Mouse (Mus musculus) limb, embryonic 12.5 days (tissue): ENCODE measurements at regions not wholly inside any gene's neighbourhood (a gene's known extent, or its start where the extent isn't known, plus 50 kb on each side); places are given as distances from the start of the nearest gene placed in this dataset.

Experiments
- ATAC-seq: fragments of 200-750 bp; cut with Nextera tagmentation; 2 replicates; pipeline ENCODE4 v1.8.0; 2017; ENCODE audit warnings: low read depth, moderate TSS enrichment; ENCODE audit not compliant: insufficient number of reproducible peaks, insufficient read depth, low FRiP score, low TSS enrichment
- H3K27ac ChIP-seq: fragments of 300-500 bp; sonication (generic); 2 replicates; pipeline ENCODE4 v1.5.1; 2016; ENCODE audit warnings: mild to moderate bottlenecking, moderate library complexity
- H3K27me3 ChIP-seq: fragments of 300-500 bp; sonication (generic); 2 replicates; pipeline ENCODE4 v1.6.1; 2016; ENCODE audit warnings: mild to moderate bottlenecking, moderate library complexity
- H3K36me3 ChIP-seq: fragments of 300-500 bp; sonication (generic); 2 replicates; pipeline ENCODE4 v1.6.1; 2016; ENCODE audit warnings: mild to moderate bottlenecking, moderate library complexity
- H3K4me1 ChIP-seq: fragments of 300-500 bp; sonication (generic); replicated peaks from 2 replicates; pipeline ENCODE4 v1.6.1; 2016
- H3K4me2 ChIP-seq: fragments of 300-500 bp; sonication (generic); 2 replicates; pipeline ENCODE4 v1.6.1; 2016; ENCODE audit warnings: mild to moderate bottlenecking, moderate library complexity
- H3K4me3 ChIP-seq: fragments of 300-500 bp; sonication (generic); replicated peaks from 2 replicates; pipeline ENCODE4 v1.5.1; 2016; ENCODE audit warnings: mild to moderate bottlenecking
- H3K9ac ChIP-seq: fragments of 300-500 bp; sonication (generic); replicated peaks from 2 replicates; pipeline ENCODE4 v1.6.1; 2016; ENCODE audit warnings: mild to moderate bottlenecking, moderate library complexity
- H3K9me3 ChIP-seq: fragments of 300-500 bp; sonication (generic); 2 replicates; pipeline ENCODE4 v1.6.1; 2016; ENCODE audit warnings: mild to moderate bottlenecking, moderate library complexity
- WGBS: fragments of 180-500 bp; shearing (Covaris S2); methylation state at CpG from one replicate; pipeline ENCODE4 v1.1.7; 2016; 5-methylcytosine and 5-hydroxymethylcytosine counted together

- Histone ChIP-seq H3K9ac (no peak overlapping the region), H3K36me3 (no peaks in the 10 kb centered on the region), H3K27ac (no peak overlapping the region), H3K4me3 (no peak overlapping the region), H3K9me3 (no peaks in the 10 kb centered on the region), H3K4me2 (no peak overlapping the region), H3K27me3 (no peaks in the 10 kb centered on the region), H3K4me1 (peaks cover 8% of the 10 kb centered on the region)
- WGBS = 92% methylated on average over 7 of the region's 7 CpGs
- no peak for ATAC-seq
These were observed 58.8 kb upstream of the Fut8 start for GRCm38 (mm10) chr12:77179138-77179537.

GRCm38 (mm10) chr12:77177811-77178578 lies 59.9 kb upstream of the Fut8 start:
- no peaks in the 10 kb centered on the region for H3K9me3 ChIP-seq
- H3K4me2 ChIP-seq = peak overlapping the region; percentile 17; the same call in 1 of the 2 replicates
- ATAC-seq = no peak
- peak overlapping the region; percentile 57; the same call in 1 of the 2 replicates for H3K27ac ChIP-seq
- peaks cover 8% of the 10 kb centered on the region for H3K4me1 ChIP-seq
- H3K36me3 ChIP-seq = no peaks in the 10 kb centered on the region
- H3K27me3 ChIP-seq = no peaks in the 10 kb centered on the region
- no peak overlapping the region for H3K4me3 ChIP-seq
- H3K9ac ChIP-seq = no peak overlapping the region
- WGBS = 22% methylated on average over 15 of the region's 15 CpGs

- H3K36me3 ChIP-seq = no peaks in the 10 kb centered on the region
- H3K4me2 ChIP-seq = no peak overlapping the region
- no peaks in the 10 kb centered on the region for H3K27me3 ChIP-seq
- H3K27ac ChIP-seq = no peak overlapping the region
- no peaks in the 10 kb centered on the region for H3K9me3 ChIP-seq
- H3K4me3 ChIP-seq = no peak overlapping the region
- 41% methylated on average over 3 of the region's 3 CpGs for WGBS
- no peak overlapping the region for H3K9ac ChIP-seq
- H3K4me1 ChIP-seq = peaks cover 8% of the 10 kb centered on the region
- ATAC-seq = no peak
These were observed 60.6 kb upstream of the Fut8 start for GRCm38 (mm10) chr12:77177303-77177702.

- no peak for ATAC-seq
- no peak overlapping the region for H3K9ac ChIP-seq
- no peak overlapping the region for H3K27ac ChIP-seq
- no peak overlapping the region for H3K4me3 ChIP-seq
- no peaks in the 10 kb centered on the region for H3K9me3 ChIP-seq
- no peak overlapping the region for H3K4me2 ChIP-seq
- peaks cover 8% of the 10 kb centered on the region for H3K4me1 ChIP-seq
- H3K27me3 ChIP-seq = no peaks in the 10 kb centered on the region
- H3K36me3 ChIP-seq = no peaks in the 10 kb centered on the region
These were observed 63.9 kb upstream of the Fut8 start for GRCm38 (mm10) chr12:77174032-77174431.

GRCm38 (mm10) chr12:77172540-77172939 lies 65.4 kb upstream of the Fut8 start:
- Histone ChIP-seq H3K36me3 (no peaks in the 10 kb centered on the region), H3K27ac (no peak overlapping the region), H3K9me3 (no peaks in the 10 kb centered on the region), H3K4me3 (no peak overlapping the region), H3K4me1 (no peaks in the 10 kb centered on the region; the same call in 1 of the 2 replicates), H3K27me3 (no peaks in the 10 kb centered on the region), H3K9ac (no peak overlapping the region), H3K4me2 (no peak overlapping the region)
- no peak for ATAC-seq
- WGBS = 90% methylated on average over 2 of the region's 2 CpGs

- 87% methylated on average over 5 of the region's 5 CpGs for WGBS
These were observed 67.7 kb upstream of the Fut8 start for GRCm38 (mm10) chr12:77170257-77170656.

GRCm38 (mm10) chr12:77168367-77168766 lies 69.6 kb upstream of the Fut8 start:
- 82% methylated on average over 1 of the region's 1 CpGs for WGBS
- H3K27me3 ChIP-seq = no peaks in the 10 kb centered on the region
- no peak overlapping the region for H3K27ac ChIP-seq
- no peak for ATAC-seq
- H3K4me1 ChIP-seq = no peaks in the 10 kb centered on the region
- H3K9me3 ChIP-seq = no peaks in the 10 kb centered on the region
- H3K4me2 ChIP-seq = no peak overlapping the region
- no peak overlapping the region for H3K9ac ChIP-seq
- no peak overlapping the region for H3K4me3 ChIP-seq
- no peaks in the 10 kb centered on the region for H3K36me3 ChIP-seq

More at GRCm38 (mm10) chr12:77170257-77170656, 67.7 kb upstream of the Fut8 start:
- Histone ChIP-seq H3K4me1 (no peaks in the 10 kb centered on the region), H3K4me3 (no peak overlapping the region), H3K4me2 (no peak overlapping the region), H3K27ac (no peak overlapping the region), H3K9ac (no peak overlapping the region), H3K27me3 (no peaks in the 10 kb centered on the region), H3K36me3 (no peaks in the 10 kb centered on the region), H3K9me3 (no peaks in the 10 kb centered on the region)
- no peak for ATAC-seq

- H3K4me2 ChIP-seq = no peak overlapping the region
- no peaks in the 10 kb centered on the region for H3K9me3 ChIP-seq
- H3K27ac ChIP-seq = no peak overlapping the region
- WGBS = 63% methylated on average over 2 of the region's 2 CpGs
- H3K4me1 ChIP-seq = no peaks in the 10 kb centered on the region
- H3K36me3 ChIP-seq = no peaks in the 10 kb centered on the region
- H3K4me3 ChIP-seq = no peak overlapping the region
- no peak for ATAC-seq
- no peak overlapping the region for H3K9ac ChIP-seq
- no peaks in the 10 kb centered on the region for H3K27me3 ChIP-seq
These were observed 81.2 kb upstream of the Fut8 start for GRCm38 (mm10) chr12:77156698-77157097.

GRCm38 (mm10) chr12:77155626-77156025 lies 82.3 kb upstream of the Fut8 start:
- WGBS = 64% methylated on average over 6 of the region's 6 CpGs
- no peak overlapping the region for H3K9ac ChIP-seq
- H3K4me2 ChIP-seq = no peak overlapping the region
- no peak for ATAC-seq
- H3K27me3 ChIP-seq = no peaks in the 10 kb centered on the region
- no peaks in the 10 kb centered on the region for H3K9me3 ChIP-seq
- H3K4me3 ChIP-seq = no peak overlapping the region
- no peaks in the 10 kb centered on the region for H3K4me1 ChIP-seq
- no peaks in the 10 kb centered on the region for H3K36me3 ChIP-seq
- H3K27ac ChIP-seq = no peak overlapping the region

GRCm38 (mm10) chr12:77151471-77151870 lies 86.5 kb upstream of the Fut8 start:
- H3K4me3 ChIP-seq = no peak overlapping the region
- ATAC-seq = no peak

GRCm38 (mm10) chr12:77149835-77150234 lies 88.1 kb upstream of the Fut8 start:
- Histone ChIP-seq H3K4me3 (no peak overlapping the region), H3K9me3 (no peaks in the 10 kb centered on the region), H3K9ac (no peak overlapping the region), H3K4me1 (no peaks in the 10 kb centered on the region), H3K27ac (no peak overlapping the region), H3K36me3 (no peaks in the 10 kb centered on the region), H3K4me2 (no peak overlapping the region), H3K27me3 (no peaks in the 10 kb centered on the region)
- no peak for ATAC-seq

More at GRCm38 (mm10) chr12:77151471-77151870, 86.5 kb upstream of the Fut8 start:
- Histone ChIP-seq H3K4me2 (no peak overlapping the region), H3K27me3 (no peaks in the 10 kb centered on the region), H3K27ac (no peak overlapping the region), H3K36me3 (no peaks in the 10 kb centered on the region), H3K4me1 (no peaks in the 10 kb centered on the region), H3K9me3 (no peaks in the 10 kb centered on the region), H3K9ac (no peak overlapping the region)
- 58% methylated on average over 2 of the region's 2 CpGs for WGBS

- ATAC-seq = no peak
- Histone ChIP-seq H3K36me3 (no peaks in the 10 kb centered on the region), H3K9ac (no peak overlapping the region), H3K4me3 (no peak overlapping the region), H3K4me2 (no peak overlapping the region), H3K4me1 (0 out of 2 replicates have a peak, but pooled peaks cover 3% of the 10 kb centered on the region), H3K9me3 (no peaks in the 10 kb centered on the region), H3K27me3 (no peaks in the 10 kb centered on the region), H3K27ac (no peak overlapping the region)
- 89% methylated on average over 2 of the region's 2 CpGs for WGBS
These were observed 89.8 kb upstream of the Fut8 start for GRCm38 (mm10) chr12:77148146-77148545.
